Mouse (Mus musculus) MEL (cell line): ENCODE measurements at regions not wholly inside any gene's neighbourhood (a gene's known extent, or its start where the extent isn't known, plus 50 kb on each side); places are given as distances from the start of the nearest gene placed in this dataset.

Source experiments
- CTCF ChIP-seq, 3 experiments: IDR thresholded peaks in 2 of 3; conservative IDR thresholded peaks in 1 of 3; 2 replicates each; pipeline ENCODE4 v1.5.1; 2011 to 2012; ENCODE audit warnings: low read length in 3 of 3, low read depth in 2 of 3, mild to moderate bottlenecking in 2 of 3, improper control_type of control experiment in 1 of 3, inconsistent platforms in 1 of 3, mixed read lengths in 1 of 3, moderate library complexity in 1 of 3; ENCODE audit not compliant: control insufficient read depth in 1 of 3, insufficient read depth in 1 of 3, poor library complexity in 1 of 3, severe bottlenecking in 1 of 3
- MYB ChIP-seq: IDR thresholded peaks from 2 replicates; pipeline ENCODE4 v1.6.1; 2011; ENCODE audit warnings: mild to moderate bottlenecking, low read depth, low read length, improper control_type of control experiment
- POLR2AphosphoS2 ChIP-seq: IDR thresholded peaks from 2 replicates; pipeline ENCODE4 v1.6.1; 2011; ENCODE audit warnings: low read length, improper control_type of control experiment
- ZC3H11A ChIP-seq: IDR thresholded peaks from 2 replicates; pipeline ENCODE4 v1.6.1; 2012; ENCODE audit warnings: low read depth, mild to moderate bottlenecking, inconsistent platforms, low read length, improper control_type of control experiment

DNA sequence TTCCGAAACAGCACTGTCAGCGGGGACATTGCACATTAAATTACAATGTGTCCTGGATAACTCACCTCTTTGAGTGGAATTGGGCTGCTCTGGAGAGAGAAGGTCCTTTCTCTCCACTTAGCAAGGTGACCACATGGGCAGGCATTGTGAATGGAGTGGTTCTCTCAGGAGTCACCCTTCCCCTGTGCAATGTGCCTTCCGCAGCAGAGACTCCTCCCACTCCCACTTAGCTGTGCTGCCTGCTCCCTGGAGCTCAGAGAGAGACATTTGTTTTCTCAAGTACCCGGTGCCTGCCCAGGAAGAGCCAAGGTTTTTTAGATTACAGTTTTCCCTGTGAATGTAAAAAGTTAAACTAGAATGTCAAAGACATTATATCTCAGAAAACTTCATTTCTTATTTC, 198.8 kb downstream of the Sec16b start:
- TF ChIP-seq POLR2AphosphoS2 (no peak), MYB (no peak), ZC3H11A (no peak), CTCF (IDR thresholded peaks at IDR 0.05 in 2 of 3, conservative IDR thresholded peaks at IDR 0.05 in 1 of 3; ENCODE audit: control insufficient read depth in 1 of 3, insufficient read depth in 1 of 3, low read depth in 2 of 3, low read length in 3 of 3, poor library complexity in 1 of 3, severe bottlenecking in 1 of 3) (no peak)
